Mouse (Mus musculus): ENCODE data around the gene Gtpbp1.
"Not testable (repeated sequence)": the region's sequence is repeated elsewhere in the genome, so short reads cannot be mapped to it uniquely, and the experiment has no call there.

The Gtpbp1 gene

DNA sequence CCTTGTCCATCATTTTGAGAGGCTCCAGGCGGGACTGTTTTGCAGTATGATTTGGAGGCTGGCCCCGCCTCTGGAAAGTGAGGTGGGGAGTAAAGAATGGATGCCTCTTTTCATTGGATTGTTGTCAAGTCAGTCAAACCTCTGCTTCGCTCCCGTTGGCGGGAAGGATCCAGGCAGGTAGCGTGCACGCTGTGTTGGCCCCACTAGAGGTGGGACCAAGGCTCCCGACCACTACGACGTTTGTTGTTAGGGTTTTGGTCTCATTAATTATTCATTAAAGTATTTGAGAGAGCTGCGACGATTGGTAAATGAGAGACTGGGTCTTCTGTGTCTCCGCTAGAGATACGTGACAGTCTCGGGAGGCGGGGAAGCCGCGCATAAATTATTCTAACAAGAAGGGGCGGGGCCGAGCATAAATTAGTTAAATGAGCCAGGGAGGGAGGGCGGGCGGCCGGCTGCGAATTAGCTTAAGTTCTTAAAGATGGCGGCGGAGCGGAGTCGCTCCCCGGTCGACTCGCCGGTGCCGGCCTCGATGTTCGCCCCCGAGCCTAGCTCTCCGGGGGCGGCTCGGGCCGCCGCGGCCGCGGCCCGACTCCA, at the start of gene Gtpbp1:
Gene Gtpbp1 (plus strand): TSS at position 420 of the 597 bp plus-strand sequence.
- ATAC-seq (ENCODE audit: insufficient number of reproducible peaks, low FRiP score, low TSS enrichment) = peak; percentile 91

DNA sequence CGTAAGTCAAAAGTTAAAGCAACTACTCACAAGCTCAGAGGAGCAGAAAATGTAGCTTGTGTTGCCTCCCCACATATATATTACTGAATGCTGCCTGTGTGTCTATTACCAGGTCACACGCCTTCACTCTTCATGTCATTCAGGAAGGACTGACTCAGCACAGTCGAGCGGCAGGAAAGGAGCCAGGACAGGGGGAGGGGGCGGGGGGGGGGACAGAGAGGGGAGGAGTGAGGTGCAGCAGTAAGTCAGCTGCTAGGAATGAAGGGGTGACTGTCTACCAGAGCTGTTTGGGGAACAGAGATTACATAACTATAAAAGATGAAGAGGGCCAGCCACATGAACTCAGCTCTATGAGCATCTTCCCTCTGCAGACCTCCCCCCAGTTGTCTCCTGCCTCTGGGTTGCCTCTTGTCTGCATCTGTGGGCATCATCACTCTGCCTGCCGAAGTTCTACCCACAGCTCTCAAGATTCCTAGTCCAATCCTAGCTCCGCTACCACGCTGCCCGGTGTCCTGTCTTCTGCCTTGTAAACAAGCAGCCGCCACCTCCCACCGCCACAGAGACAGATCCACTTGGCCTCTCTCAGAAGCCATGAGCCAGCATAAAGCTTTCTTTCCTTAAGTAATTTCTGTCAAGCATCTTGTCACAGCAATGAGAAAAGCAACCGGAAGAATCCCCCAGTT, 49.4 kb upstream of the Gtpbp1 start:
- no peak for ATAC-seq (ENCODE audit: insufficient number of reproducible peaks, low FRiP score, low TSS enrichment)

DNA sequence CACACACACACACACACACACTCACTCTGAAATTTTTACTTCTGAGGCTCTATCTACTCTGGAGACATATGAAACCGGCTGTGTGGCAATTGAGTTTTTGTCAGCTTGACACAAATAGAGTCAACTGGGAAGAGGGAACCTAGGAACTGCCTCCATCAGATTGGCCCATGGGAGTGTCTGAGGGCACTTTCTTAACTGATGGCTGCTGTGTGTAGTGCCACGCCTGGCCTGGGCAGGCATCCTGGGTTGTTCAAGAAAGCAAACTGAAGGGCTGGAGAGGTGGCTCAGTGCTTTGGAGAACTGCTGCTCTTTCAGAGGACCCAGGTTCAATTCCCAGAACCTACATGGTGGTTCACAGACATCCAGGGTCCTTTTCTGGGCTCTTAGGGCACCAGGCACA, 45.2 kb upstream of the Gtpbp1 start:
- no peak for ATAC-seq (ENCODE audit: insufficient number of reproducible peaks, low FRiP score, low TSS enrichment)

DNA sequence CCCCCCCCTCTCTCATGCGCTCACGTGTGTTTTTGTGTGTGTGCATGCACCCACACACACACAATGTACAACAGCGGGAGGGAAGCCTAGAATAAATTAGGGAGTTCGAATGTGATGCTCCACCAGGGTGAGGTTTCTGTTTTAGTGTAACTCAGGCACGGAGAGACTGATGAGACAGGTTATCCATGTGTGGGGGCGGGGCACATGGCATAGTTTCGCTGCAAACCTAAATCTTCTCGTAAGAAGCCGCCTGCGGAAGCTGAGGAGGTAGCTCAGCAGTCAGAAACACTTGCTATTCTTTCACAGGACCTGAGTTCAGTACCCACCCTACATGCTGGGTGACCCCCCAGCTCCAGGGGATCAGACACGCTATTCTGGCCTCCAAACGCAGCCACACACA, 42.5 kb upstream of the Gtpbp1 start:
- ATAC-seq (ENCODE audit: insufficient number of reproducible peaks, low FRiP score, low TSS enrichment) = no peak

DNA sequence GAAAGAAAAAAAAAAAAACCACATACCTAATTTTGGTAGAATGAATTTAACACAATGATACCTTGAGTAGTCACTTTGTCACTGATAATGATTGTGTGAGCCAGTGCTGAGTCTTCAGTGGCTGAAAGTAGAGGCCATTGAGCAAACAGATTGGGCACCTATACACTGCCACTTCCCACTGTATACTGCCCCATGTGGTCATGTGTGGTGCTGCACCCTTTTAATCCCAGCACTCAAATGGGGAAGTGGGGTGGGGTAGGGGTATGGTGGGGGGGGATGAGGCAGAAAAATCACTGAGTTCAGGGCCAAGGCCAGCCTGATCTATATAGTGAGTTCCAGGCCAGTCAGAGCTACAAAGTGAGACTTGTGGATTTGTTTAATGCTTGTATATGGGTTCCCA, 40.1 kb upstream of the Gtpbp1 start:
- ATAC-seq (ENCODE audit: insufficient number of reproducible peaks, low FRiP score, low TSS enrichment) = no peak

DNA sequence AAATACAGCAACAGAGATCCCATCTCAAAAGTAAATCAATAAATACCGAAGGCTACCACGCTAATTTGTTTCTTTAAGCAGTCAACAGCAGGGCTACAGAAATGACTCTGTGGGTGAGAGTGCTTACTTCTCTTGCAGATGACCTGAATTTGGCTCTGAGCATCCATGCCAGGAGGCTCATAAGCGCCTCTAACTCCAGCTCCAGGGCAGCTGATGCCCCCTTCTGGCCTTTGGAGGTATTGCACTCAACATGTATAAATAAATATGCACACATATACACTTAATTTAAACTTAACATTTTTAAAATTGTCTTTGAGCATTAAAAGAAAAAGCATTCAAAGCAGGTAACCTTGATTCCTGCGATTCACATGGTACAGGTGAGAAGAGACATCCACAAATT, 39.2 kb upstream of the Gtpbp1 start:
- ATAC-seq (ENCODE audit: insufficient number of reproducible peaks, low FRiP score, low TSS enrichment) = no peak

DNA sequence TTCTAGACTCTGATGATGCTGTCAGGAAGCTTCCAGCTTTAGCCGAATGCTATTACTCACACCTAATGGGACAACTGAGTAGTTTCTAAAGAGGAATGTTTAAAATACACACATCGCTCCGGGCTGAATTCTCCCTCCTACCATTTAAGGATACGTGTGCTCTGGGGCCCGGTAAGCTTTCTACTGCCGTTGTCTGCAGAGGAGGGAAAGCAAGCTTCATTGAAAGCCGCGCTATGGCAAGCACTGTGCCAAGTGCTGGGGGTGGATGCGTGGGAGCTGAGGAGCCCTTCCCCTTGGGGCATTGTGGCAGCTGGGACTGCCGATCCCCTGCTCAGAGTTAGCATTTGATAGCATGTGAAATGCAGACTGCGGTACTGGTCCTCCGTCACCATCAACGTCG, 34.2 kb upstream of the Gtpbp1 start:
- no peak for ATAC-seq (ENCODE audit: insufficient number of reproducible peaks, low FRiP score, low TSS enrichment)

DNA sequence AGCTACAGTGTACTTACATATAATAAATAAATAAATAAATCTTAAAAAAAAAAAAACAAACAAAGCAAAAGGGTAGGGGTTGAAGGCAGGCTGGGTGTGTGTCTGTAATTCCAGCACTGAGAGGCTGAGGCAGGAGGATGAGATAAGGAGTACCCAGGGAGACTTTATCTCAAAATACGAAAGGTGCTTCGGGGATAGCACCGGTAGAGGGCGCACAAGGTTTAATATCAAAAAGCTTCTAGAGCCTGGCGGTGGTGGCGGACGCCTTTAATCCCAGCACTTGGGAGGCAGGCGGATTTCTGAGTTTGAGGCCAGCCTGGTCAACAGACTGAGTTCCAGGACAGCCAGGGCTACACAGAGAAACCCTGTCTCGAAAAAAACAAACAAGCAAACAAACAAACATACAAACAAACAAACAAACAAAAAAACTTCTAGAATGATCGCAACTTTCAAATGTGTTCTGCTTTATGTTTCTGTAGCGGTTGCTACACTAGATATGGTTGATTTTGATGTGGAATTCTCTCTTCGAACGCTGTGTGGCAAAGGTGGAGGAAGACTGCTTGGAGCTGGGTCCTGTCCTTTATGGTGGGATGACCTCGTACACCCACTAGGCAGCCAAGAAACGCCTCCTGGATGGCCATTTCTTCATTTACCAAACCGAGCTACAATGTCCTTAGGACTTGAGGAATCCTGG, 32.7 kb upstream of the Gtpbp1 start:
- ATAC-seq (ENCODE audit: insufficient number of reproducible peaks, low FRiP score, low TSS enrichment) = 0 out of 2 replicates have a peak, but pooled peaks have one; percentile 42

DNA sequence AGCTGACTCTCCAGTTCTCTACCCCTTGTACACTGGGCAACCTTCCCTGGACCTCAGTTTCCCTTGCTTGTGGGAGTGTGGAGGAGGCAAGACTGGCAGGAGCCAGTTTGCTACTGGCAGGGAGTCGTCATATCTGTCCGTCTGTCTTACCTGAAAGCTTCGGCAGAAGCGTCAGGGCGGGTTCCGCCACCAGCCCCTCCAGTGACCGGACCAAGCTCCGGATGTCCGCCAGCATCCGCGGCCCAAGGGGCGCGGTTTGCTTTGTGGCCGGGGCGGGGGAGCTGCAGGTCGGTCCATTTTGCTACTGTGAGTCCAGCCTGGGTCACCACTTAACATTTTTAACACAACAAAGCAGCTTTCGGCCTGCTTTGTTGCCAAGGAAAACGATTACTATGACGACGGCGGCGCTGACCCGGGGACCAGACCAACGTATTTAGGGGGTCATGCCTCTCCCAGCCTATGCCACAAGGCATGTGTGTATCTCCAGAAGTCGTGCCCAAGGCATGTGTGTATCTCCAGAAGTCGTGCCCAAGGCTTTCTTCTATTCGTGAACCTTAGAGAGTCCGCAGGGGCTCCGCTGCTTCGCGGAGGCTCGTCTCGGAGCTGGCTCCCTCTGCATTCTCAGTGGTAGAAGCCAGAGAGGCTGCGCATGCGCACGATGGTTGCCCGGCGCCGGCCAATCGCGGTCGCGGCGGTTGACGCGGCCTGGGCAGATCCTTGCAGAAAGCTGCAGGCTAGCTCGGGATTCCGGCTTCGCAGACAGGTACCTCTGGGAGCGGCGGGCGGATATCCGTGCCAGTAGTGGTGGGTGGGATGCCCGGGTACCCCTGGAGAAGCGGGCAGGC, 31.9 kb upstream of the Gtpbp1 start, which contains the start of the genes Fam227a and Cby1:
Gene Fam227a (minus strand): TSS at position 426 of the 845 bp plus-strand sequence.
Gene Cby1 (plus strand): TSS at position 669 of the 845 bp plus-strand sequence.
- ATAC-seq (ENCODE audit: insufficient number of reproducible peaks, low FRiP score, low TSS enrichment) = peak; percentile 91

DNA sequence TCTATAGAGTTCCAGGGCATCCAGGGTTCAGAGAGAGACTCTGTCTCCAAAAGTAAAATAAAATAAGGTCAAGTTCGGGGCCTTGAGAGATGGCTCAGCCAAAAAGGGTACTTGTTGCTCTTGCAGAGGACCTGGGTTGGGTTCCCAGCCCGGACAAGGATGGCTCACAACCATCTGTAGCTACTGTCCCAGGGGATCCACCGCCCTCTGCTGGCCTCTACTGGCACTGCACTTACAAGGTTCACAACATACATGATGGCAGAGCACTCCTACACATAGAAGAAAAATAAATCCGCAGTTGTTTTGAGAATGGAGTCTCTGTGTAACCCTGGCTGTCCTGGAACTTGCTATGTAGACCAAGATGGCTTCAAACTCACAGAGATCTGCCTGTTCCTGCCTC, 28.8 kb upstream of the Gtpbp1 start:
- ATAC-seq (ENCODE audit: insufficient number of reproducible peaks, low FRiP score, low TSS enrichment) = no peak

DNA sequence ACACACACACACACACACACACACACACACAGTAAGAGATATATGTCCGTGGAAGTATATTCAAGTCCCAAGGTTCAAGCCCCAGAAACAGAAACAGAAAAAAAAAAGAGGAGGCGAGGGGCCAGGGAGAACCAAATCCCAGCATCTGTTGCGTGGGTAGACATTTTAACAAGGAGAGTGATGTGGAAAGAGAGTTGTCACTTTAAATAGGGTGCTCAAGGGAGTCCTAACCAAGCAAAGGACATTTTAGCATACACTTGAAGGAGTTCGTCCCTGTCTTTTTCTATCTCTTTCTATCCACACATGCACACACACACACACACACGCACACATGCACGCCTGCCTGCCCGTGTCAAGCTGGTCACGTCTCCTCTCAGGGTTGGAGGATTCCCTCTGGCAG, 26.0 kb upstream of the Gtpbp1 start:
- no peak for ATAC-seq (ENCODE audit: insufficient number of reproducible peaks, low FRiP score, low TSS enrichment)

DNA sequence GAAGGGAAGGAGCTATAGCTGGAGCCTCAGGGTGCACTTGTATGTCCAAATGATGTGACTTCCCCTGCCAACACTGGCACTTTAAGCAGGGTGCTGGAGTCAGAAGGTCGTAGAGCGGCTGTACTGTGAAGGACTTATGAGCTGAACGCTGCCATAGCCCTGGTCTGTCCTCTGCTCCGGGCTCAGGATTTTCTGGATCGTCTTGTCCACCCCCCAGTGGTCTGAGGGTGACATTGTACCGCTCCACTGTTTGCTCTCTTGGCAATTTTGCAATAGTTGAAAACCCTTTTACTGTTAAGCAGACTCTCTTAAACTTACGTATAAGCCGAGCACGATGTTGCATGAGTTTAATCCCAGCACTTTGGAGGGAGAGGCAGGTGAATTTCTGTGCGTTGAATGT, 21.4 kb upstream of the Gtpbp1 start:
- no peak for ATAC-seq (ENCODE audit: insufficient number of reproducible peaks, low FRiP score, low TSS enrichment)

DNA sequence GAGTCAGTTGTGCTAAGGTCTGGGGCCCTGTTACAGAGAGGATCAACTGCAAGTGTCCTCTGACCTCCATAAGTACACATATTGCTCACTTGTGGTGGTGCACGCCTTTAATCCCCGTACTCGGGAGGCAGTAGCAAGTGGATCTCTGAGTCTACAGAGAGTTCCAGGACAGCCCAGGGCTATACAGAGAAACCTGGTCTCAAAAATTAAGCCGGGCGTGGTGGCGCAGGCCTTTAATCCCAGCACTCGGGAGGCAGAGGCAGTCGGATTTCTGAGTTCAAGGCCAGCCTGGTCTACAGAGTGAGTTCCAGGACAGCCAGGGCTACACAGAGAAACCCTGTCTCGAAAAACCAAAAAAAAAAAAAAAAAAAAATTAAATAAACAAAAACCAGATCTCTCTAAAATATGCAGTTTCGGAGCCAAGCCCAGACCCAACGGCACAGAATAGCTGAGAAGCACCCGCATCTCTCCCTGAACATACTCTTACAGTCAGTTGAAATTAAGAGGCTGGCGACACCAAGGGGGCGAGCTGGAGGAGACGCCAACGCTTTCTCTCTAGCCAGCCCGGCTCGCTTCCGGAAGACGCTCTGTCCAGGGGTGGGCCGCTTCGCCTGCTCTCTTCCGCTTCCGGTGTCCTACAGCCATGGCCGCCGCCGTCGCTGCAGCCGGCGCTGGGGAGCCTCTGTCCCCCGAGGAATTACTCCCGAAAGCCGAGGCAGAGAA, 20.2 kb upstream of the Gtpbp1 start, which contains the start of gene Tomm22:
Gene Tomm22 (plus strand): TSS at position 613 of the 723 bp plus-strand sequence.
- peak; percentile 97 for ATAC-seq (ENCODE audit: insufficient number of reproducible peaks, low FRiP score, low TSS enrichment)

DNA sequence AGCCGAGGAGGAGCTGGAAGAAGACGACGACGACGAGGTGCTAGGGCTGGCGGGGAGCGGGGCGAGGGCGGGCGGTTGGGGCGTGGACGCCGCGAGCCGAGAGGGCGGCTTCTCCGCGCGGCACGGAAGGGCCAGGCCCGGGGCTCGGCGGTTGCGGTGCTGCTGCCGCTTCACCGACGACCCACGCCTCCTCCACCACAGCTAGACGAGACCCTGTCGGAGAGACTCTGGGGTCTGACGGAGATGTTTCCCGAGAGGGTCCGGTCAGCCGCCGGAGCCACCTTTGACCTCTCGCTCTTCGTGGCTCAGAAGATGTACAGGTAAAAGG, 19.7 kb upstream of the Gtpbp1 start:
- peak; percentile 17; the same call in 1 of the 2 replicates for ATAC-seq (ENCODE audit: insufficient number of reproducible peaks, low FRiP score, low TSS enrichment)

DNA sequence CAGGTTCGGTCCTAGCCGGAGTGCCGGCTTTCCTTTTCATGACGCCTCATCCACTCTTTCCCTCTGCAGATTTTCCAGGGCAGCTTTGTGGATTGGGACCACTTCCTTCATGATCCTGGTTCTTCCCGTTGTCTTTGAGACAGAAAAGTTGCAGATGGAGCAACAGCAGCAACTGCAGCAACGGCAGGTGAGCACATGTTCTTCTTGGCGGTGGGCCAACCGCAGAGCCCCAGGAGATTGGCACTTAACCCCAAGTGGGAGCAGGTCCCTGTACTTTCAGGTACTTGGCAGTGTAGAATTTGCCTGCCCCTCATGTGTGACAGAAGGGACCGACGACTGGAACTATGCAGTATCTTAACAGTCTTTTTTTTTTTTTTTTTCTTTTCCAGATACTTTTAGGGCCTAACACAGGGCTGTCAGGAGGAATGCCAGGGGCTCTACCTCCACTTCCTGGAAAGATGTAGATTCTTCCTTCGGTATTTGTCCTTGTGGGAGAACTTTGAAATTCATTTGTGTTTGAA, 18.8 kb upstream of the Gtpbp1 start:
- not testable (repeated sequence) for ATAC-seq (ENCODE audit: insufficient number of reproducible peaks, low FRiP score, low TSS enrichment)

DNA sequence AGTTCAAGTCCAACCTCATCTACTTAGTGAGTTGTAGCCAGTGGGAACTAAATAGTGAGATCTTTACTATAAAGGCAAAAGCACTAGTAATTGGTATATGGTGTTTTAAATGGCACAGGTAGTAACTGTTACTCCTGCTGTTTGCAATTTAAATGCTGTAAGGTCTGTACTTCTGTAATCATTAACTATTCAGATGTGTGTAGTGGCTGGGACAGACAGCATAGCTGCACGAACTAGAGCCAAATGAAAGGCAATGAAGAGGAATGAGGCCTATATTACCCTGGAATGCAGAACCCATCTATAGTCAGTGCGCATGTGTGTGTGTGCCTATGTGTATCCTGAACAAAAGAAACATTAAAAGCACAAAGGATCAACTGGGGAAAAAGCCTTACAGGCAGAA, 12.7 kb upstream of the Gtpbp1 start:
- no peak for ATAC-seq (ENCODE audit: insufficient number of reproducible peaks, low FRiP score, low TSS enrichment)

DNA sequence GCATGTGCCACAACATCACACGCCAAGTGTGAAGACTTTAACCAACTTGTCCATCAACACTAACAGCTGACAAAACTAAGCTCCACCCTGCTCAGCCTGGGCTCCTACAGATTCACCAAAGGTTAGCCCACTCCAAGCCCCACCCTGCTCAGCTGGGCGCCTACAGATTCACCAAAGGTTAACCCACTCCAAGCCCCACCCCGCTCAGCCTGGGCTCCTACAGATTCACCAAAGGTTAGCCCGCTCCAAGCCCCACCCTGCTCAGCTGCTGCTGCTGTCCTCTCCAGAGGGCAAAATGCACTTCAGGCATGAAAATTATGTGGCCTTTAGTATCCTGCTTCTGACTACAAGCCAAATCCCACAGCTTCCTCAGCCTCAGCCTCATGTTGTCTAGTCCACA, 8.7 kb upstream of the Gtpbp1 start:
- ATAC-seq (ENCODE audit: insufficient number of reproducible peaks, low FRiP score, low TSS enrichment) = no peak

DNA sequence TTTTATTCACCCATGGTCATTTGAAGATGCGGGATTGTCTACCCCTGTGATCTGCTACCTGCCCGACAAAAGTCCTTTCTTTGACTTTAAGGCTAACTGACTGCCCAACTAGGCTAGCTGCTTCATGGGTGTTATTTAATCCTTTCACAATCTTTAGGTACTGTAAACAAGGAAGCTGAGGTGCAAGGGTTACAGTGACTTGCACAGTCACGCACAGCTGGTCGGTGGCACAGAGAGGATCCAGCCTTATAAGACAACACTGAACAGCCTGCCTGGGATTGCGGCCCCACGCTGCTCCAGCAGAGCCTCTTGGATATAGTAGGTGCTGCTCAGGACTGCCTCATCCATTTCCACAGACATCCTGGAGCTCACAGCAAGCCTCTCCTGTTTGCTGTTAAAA, 7.5 kb upstream of the Gtpbp1 start:
- no peak for ATAC-seq (ENCODE audit: insufficient number of reproducible peaks, low FRiP score, low TSS enrichment)

DNA sequence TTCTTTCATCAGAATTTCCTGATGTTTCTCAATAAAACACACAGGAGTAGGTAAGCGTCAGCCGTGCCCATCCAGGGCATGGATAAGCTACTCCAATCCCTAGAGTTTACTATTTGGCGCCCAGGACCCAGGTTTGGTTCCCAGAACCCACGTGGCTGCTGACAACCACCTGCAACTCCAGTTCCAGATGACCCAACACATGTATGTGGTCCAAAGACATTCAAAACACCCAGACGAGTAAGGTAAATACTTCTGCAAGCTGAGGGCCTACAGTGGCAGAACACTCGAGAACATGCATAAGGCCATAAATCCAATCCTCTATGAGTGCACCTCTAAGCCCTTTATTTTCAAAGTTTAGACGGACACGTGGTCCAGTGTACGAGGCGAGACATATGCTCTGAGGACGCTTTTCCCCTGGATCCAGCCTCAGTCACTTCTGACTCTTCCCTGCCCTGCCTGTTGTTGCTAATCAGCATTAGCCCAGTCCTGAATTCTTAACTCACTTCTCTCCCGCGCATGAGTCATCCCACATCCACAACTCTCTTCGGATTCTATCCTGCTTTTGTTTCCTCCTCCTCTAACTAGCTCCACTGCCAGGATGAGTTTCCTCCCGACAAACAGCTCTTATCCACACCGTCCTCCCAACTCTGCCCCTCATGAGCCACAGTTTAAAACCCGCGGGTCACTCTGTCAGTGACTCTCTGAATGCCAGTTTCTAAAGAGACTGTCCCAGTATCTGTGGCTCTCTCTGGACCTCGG, 6.8 kb upstream of the Gtpbp1 start:
- ATAC-seq (ENCODE audit: insufficient number of reproducible peaks, low FRiP score, low TSS enrichment) = no peak
